Mouse (Mus musculus) cerebellum, adult 9-11 months (tissue): ENCODE measurements at regions not wholly inside any gene's neighbourhood (a gene's known extent, or its start where the extent isn't known, plus 50 kb on each side); places are given as distances from the start of the nearest gene placed in this dataset.

Source experiments
- DNase-seq: peaks from one replicate; pipeline ENCODE4 v3.0.0; 2022

DNA sequence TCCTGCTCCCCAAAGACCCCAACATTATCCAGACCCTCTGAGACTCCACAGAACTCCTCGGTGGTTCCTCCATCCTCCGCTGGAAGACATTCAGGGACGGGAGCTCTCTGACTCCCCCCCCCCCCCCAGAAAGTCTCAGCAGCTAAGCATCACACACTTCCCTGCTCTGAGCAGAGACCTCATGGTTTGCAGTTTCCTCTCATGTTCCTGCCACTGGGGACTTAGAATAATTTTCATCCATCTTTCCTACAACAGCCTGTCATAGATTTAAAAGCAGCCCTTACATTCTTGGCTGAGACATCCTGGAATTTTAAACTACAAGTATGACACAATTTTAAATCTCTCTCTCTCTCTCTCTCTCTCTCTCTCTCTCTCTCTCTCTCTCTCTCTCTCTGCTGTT, 69.2 kb downstream of the Gpr65 start:
- DNase-seq: no peak

DNA sequence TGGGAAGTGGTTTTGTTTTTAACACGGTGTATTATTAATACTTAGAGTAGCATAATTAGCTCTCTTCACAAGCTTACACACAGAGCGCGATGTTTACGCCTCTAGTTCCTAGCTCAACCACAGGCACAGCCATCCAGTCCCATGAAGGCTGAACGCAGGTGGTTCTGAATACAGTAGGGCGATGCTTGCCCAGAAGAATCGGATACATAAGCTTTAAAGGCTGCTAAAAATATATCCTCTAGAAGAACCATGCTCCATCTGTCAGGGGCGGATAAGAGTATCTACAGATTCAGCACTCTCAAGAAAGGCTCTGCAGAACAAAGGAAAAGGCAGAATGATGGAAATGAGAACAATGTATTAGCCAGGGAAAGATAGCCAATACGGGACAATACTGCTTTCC, 71.1 kb downstream of the Gpr65 start:
- DNase-seq: no peak

DNA sequence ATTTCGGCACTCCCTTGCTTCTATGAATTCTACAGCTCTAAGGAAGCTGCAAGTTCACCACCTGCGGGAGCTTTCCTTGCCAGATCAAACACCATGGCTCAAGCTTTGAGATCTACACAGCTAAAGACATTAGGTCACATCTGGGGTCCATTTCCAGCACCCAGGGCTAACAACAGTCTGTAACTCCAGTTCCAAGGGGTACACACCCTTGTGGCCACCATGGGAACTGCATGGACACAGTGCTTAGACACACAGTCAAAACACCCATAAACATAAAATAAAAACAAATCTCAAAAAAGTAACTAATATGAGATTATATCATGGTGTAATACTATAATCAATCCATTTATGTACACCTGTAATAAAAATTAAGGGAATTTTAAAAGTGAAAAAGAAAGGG, 73.7 kb downstream of the Gpr65 start:
- no peak for DNase-seq

DNA sequence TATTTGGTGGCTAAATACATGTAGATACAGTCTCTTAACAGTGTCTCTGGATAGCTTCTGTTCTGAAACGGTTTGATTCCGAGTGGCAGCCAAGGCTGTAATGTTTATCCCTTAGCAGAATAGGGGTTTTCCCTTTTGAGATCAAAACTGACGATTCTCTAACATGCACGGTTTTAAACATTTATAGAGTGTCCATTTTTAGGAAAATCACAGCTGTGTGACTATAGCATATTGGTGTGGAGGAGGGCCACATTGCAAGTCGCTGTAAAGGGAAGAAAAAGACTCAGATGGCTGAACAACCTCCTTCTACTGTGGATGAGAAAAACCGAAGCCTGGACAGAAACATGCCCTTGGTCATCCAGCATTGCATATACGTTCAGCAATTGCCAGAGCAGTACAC, 75.2 kb downstream of the Gpr65 start:
- DNase-seq: no peak

DNA sequence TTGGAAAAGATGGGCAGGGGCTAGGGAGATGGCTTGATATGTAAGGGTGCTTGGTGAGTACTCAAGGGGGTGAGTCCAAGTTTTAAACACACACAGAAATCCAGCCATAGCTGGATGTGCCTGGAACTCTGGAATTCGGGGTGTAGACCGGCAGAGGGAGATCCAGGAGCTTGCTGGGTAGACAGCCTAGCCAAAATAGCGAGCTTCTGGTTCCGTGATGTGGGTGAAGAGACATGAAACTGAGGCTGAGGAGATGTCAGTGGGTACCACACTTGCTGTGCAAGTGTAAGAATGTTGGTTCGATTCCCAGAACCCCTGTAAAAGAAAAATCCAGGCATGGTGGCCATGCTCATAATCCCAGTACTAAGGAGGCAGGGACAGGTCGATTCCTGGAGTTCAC, 78.6 kb downstream of the Gpr65 start:
- no peak for DNase-seq

DNA sequence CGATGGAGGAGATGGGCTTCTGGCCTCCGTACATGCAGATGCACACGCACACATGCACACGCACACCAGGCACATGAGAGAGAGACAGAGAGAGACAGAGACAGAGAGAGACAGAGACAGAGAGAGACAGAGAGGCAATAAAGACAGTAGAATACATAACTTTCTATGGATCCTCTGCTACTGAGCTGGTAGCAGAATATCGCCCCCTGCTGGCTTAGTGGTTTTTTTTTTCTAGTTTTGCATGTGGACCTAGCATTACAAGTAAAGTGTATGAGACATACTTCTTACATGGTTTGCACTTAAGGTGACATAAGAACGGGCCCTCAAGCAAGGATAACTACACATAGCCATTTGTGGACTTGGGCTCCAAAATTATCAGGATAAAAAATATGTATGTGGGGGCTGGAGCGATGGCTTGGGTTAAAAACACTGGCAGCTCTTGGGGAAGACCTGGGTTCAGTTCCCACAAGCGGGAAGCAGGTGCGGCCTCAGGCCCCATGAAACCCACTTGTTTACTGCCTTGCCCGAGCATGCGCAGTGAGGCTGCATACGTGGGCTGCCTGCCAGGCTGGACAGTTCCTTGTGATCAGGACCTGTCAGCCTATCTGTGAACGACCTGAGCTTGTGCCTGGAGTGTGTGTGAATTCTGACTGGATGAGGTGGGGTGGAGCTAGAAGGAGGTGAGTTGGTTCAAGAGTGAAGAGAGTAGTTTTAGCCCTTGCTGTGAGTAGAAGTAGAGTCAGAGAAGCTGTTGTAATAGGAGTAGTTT, 79.3 kb downstream of the Gpr65 start:
- peak; percentile 61 for DNase-seq

DNA sequence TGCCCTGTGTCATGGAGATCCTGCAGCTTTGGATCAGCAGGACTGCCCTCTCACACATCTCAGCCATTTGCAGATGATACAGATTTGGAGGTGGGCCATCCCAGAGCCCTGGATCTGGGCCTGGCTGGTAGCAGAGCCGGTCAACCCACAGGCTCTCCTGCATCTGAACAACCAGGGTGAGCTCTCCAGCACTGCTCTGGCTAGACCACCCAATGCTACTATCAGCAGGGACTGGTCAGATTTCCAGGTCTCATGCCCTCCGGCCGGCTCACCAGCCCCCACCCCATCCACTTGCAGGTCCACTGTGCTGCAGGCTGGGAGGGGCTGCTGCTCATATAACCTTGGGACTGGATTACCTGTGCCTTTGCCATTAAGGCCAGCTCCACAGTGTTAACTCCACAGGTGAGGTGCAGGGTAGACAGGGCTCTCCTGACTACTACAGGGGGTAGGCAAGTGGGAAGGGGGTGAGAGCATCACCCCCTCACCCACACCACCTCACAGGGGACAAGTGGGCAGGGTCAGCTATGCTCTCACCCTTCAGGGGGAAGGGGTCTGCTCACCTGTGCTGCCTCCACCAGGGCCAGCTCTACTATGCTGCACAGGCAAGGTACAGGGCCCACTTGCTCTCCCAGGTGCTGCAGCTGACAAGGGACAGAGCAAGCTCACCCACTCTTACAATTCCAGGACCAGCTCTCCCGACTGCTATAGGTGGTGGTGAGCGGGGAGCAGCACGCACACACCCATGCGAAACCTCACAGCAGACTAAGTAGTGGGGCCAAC, 81.6 kb downstream of the Gpr65 start:
- DNase-seq: no peak

DNA sequence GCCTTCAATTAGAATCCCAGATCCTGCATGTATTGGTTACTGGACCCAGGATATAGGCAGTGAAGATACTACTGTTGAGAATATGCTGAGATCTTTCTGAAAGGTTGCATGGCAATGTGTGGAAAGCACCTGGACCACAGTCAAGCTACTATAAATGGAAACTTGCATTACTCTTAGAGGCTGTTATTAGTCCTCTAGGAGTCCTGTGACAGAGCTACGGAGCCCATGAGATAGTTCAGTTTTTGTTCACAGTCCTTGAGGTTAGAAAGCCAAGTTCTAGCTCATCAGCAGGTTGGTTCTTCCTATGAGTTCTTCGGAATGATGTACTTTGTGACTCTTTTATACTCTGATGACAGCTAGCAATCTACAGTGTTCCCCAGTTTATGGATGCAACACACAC, 84.0 kb downstream of the Gpr65 start:
- no peak for DNase-seq

DNA sequence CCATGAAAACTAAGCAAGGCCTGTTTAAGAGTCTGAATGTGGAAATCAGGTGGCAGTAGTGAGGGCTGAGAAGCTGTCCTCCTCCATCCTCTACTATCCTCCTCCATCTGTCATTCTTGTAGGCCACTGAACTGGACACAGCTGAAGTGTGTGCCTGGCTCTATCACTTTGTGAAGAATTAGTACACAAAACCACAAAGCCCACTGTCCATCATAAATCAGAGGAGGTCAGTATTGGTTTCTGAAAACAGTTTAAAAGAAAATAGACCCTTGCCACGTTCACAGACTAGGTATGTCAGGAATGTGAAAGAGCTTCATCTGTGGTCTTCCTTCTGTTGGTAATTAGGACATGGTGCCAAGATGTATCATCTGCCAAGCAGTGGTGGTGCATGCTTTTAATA, 86.1 kb downstream of the Gpr65 start:
- DNase-seq: no peak

DNA sequence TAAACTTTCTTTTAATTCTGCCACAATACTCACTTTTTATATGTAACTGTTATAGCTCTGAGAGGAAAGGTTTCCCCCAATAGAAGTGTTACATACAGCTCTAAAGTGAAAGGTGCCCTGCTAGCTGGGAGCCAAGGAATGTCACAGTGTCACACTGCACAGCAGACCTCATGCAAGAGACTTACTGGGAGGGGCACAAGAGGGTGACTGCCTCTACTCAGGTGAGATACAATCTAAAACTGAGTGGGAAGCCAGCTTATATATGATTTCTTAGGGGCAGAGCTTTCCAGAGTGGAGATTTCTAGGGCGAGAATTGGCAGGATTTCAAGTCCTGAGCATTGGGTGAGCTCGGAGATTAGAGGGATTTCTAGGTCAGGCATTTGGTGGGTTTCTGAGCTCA, 99.1 kb downstream of the Gpr65 start:
- no peak for DNase-seq

DNA sequence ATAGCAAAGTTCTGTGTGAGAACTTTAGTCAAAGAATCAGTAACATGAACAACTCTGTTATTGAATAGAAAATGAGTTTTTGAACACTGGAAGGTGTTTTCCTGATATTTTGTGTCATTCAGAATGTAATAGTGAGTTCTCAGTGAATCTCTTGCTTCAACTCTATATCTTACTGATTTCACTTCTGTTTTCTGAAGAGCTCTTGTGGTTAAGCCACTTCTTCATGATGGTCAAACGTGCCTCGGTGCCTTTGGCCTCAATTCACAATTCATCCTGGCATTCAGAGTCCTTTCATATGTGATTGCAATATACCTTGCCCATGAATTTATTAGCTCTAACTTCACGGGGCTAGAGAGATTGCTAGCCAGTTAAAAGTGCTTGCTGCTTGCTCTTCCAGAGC, 102.3 kb downstream of the Gpr65 start:
- DNase-seq: no peak

DNA sequence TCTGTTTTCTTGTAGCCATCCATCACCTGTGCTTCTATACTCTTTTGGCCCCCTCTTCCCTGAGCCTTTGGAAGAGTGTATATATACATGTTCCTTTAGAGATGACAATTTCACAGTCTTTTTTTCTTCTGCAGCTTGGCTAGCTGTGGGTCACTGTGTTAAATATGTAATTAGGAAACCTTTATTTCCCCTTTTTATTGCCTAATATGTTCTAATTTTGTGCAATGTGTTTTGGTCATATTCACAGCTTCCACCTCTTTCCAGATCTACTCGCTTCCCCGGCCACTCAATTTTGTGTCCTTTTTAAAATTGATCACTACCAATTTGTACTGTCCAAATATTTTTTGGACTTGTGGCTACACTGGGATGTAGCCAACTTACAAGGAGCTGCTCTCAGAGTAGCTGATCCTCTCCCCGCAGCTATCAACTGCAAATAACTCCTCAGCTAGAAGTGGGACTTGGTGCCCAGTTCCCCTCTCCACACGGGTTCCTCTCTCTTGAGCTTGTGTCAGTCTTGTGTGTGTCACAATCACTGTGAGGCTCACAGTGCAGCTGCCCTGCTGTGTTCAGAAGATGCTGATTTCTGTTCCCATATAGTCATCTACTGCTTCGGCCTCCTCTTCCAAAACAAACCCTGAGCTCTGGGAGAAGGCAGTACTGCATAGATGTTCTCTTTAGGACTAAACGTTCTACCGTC, 106.9 kb downstream of the Gpr65 start:
- no peak for DNase-seq
